Mouse (Mus musculus) bone marrow, adult 2 months (tissue): Measurements from ENCODE around the gene Plscr3. TPM values are rescaled to one million over a fixed set of nuclear protein-coding genes. Genes with fewer than 3 reads are reported as not detected.

Experiments
- H3K27ac ChIP-seq: fragments of 200-500 bp; 2 replicates; pipeline ENCODE4 v1.5.1; 2012; ENCODE audit warnings: low read depth, mild to moderate bottlenecking, control low read depth, inconsistent platforms, low read length; ENCODE audit not compliant: control insufficient read depth, poor library complexity, insufficient read depth
- H3K4me1 ChIP-seq: fragments of 200-500 bp; 2 replicates; pipeline ENCODE4 v1.6.1; 2011; ENCODE audit warnings: low read length; ENCODE audit not compliant: control insufficient read depth, insufficient read depth
- H3K4me3 ChIP-seq: fragments of 200-500 bp; replicated peaks from 2 replicates; pipeline ENCODE3; 2011; ENCODE audit warnings: mild to moderate bottlenecking, low read depth, low read length, control low read depth; ENCODE audit not compliant: control insufficient read depth
- CTCF ChIP-seq: fragments of 200-500 bp; IDR thresholded peaks from 2 replicates; pipeline ENCODE4 v1.5.1; 2011; ENCODE audit warnings: low read length, control low read depth; ENCODE audit not compliant: control insufficient read depth, insufficient read depth
- POLR2A ChIP-seq: fragments of 200-500 bp; IDR thresholded peaks from 2 replicates; pipeline ENCODE4 v1.6.1; 2011; ENCODE audit warnings: low read depth, mild to moderate bottlenecking, control low read depth, low read length, borderline replicate concordance; ENCODE audit not compliant: control insufficient read depth
- WGBS: fragments of 180-500 bp; shearing (Covaris S2); methylation state at CpG from one replicate; pipeline ENCODE4 v1.1.7; 2018; 5-methylcytosine and 5-hydroxymethylcytosine counted together
- polyA plus RNA-seq: library from polyadenylated mRNA; stranded (reverse); fragments of >200 nt; gene quantifications from 2 replicates; pipeline ENCODE4 v1.2.4, GENCODE M21; 2011; ENCODE audit warnings: low replicate concordance; ENCODE audit not compliant: missing spikeins, insufficient read depth, insufficient read length

Gene Plscr3
- polyA plus RNA-seq, 1 experiment, result 50.9 TPM

- TF ChIP-seq CTCF (no peak), POLR2A (no peak)
- H3K27ac ChIP-seq, result no peak overlapping the region
- no peaks in the 10 kb centered on the region; the same call in 1 of the 2 replicates for H3K4me1 ChIP-seq
- H3K4me3 ChIP-seq, result no peak overlapping the region
- 94% methylated on average over 9 of the region's 9 CpGs for WGBS
Observed at GRCm38 (mm10) chr11:69865561-69865960, 19.4 kb downstream of the Plscr3 start.

GRCm38 (mm10) chr11:69867335-69867734, 21.2 kb downstream of the Plscr3 start:
- H3K27ac ChIP-seq, result no peak overlapping the region
- H3K4me1 ChIP-seq, result no peaks in the 10 kb centered on the region; the same call in 1 of the 2 replicates
- no peak overlapping the region for H3K4me3 ChIP-seq
- 68% methylated on average over 9 of the region's 9 CpGs for WGBS
- TF ChIP-seq CTCF (no peak), POLR2A (no peak)

DNA sequence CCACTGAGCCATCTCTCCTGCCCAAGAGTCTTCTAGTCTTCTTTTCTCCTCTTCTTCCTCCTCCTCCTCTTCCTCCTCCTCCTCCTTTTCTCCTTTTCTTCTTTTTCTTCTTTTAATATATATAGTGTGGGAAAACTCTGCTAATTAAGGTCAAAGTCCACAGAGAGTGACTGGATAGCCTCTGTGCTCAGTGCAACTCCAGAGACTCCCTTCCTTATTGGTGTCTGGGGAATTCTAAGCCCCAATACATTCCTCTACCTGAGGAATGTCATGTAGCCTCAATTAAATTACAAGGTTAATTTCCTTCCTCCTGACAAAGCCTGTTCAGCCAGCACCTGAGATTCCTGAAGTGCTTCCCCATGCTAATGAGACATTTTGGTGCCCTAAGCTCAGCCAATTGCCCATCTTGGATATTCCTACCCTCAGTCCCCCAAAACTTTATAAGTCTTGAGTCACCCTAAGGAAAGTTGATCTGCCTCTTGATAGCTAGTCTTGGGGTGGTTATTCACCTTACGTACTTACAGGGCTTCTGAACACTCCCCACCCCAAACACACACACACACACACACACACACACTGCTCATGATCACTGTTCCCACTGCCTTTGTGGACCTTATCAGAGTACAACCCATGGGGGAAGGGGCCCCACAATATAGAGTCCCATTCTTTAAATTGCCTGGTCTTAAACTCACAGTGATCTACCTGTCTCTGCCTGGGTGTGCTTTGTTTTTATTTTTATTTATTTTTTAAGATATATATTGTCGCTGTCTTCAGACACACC, 24.3 kb downstream of the Plscr3 start:
- no peak overlapping the region for H3K4me3 ChIP-seq
- no peak overlapping the region for H3K27ac ChIP-seq
- TF ChIP-seq POLR2A, result no peak
- TF ChIP-seq CTCF, result no peak
- no peaks in the 10 kb centered on the region for H3K4me1 ChIP-seq
- 88% methylated on average over 2 of the region's 2 CpGs for WGBS

DNA sequence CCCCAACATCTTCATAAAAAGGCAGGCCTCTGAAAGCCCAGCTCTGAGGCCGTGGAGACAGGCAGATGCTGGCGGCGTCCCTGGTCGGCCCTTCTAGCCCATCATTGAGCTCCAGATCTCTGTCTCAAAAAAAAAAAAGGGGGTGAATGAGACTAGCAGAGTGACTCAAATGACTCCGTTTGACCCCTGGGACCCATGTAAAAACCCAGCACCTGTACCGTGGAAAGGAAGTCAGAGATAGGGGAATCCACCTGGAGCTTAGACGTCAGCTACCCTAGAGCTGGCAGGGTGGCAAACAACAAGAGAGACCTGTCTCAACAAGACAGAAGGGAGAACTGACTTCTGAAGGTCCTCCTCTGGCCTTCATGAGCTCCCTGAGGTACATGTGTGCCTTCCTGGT, 25.6 kb downstream of the Plscr3 start:
- TF ChIP-seq CTCF, result no peak
- TF ChIP-seq POLR2A, result no peak
- H3K4me1 ChIP-seq, result no peaks in the 10 kb centered on the region
- 87% methylated on average over 7 of the region's 7 CpGs for WGBS
- no peak overlapping the region for H3K4me3 ChIP-seq
- H3K27ac ChIP-seq, result no peak overlapping the region

- 84% methylated on average over 4 of the region's 4 CpGs for WGBS
- no peak overlapping the region for H3K4me3 ChIP-seq
- no peaks in the 10 kb centered on the region for H3K4me1 ChIP-seq
- H3K27ac ChIP-seq, result no peak overlapping the region
- TF ChIP-seq CTCF (no peak), POLR2A (no peak)
Observed at GRCm38 (mm10) chr11:69872451-69872850, 26.3 kb downstream of the Plscr3 start.

GRCm38 (mm10) chr11:69876186-69876585, 30.0 kb downstream of the Plscr3 start:
- H3K27ac ChIP-seq, result no peak overlapping the region
- H3K4me3 ChIP-seq, result no peak overlapping the region
- WGBS, result 31% methylated on average over 7 of the region's 7 CpGs
- TF ChIP-seq CTCF (no peak), POLR2A (no peak)
- peaks cover 2% of the 10 kb centered on the region; the same call in 1 of the 2 replicates for H3K4me1 ChIP-seq

DNA sequence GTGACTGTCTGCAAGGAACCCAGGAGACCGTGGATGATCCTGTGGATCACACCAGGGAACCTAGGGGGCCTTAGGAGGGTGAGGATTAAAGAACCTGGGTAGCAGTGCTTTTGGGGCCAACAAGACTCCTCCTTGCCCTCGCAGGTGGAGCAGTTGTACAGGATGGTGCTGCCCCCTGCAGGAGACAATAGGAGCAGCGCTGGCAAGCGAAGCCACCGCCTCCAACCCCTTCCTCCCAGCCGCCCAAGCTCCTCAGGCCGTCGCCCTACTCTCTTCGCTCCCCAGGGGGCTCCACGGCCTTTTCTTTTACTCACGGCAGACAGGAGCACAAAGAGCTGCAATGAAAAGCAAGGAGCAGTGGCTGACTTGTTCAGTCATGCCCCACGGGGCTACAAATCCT, 30.7 kb downstream of the Plscr3 start:
- H3K27ac ChIP-seq, result no peak overlapping the region
- H3K4me3 ChIP-seq, result no peak overlapping the region
- 3% methylated on average over 12 of the region's 12 CpGs for WGBS
- peaks cover 3% of the 10 kb centered on the region for H3K4me1 ChIP-seq
- TF ChIP-seq CTCF (peak; percentile 93), POLR2A (no peak)

DNA sequence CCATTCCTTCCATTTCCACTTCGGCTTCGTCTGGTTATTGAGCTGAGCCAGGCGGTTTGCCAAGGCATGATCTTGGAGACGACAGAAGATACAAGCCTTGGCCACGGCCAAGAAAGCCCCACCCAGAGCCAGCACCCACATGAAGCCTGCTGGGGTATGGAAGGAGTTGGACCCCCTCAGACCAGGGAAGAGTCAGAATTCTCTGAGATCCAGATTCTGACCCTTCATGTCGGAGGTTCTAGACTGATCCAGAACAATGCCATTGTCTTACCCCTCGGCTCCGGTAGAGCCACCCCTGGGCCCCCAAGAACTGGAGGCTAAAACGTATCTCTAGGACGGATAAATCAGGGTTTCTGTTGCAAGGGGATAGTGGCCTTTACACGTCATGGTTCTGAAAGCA, 31.7 kb downstream of the Plscr3 start, which contains the start of gene Tmem95:
Tmem95 (minus strand) TSS at position 141 of the 400 bp plus-strand sequence.
- Histone ChIP-seq H3K4me3 (no peak within 1 kb of the TSS), H3K4me1 (peaks cover 4% of the 10 kb centered on the region), H3K27ac (no peak within 1 kb of the TSS)
- no peak for TF ChIP-seq CTCF
- TF ChIP-seq POLR2A, result no peak
- WGBS, result 77% methylated on average over 11 of the region's 11 CpGs
